Mouse (Mus musculus) heart, embryonic 16.5 days (tissue): ENCODE results near the gene Stpg2. TPM values are rescaled to one million over a fixed set of nuclear protein-coding genes. Genes with fewer than 3 reads are reported as not detected.
"Not testable (repeated sequence)": the region's sequence is repeated elsewhere in the genome, so short reads cannot be mapped to it uniquely, and the experiment has no call there.

Experiments used
- ATAC-seq: fragments of 200-750 bp; cut with Nextera tagmentation; replicated peaks from 2 replicates; pipeline ENCODE4 v1.8.0; 2017; ENCODE audit warnings: moderate number of reproducible peaks; ENCODE audit not compliant: insufficient read depth, low FRiP score; ENCODE audit errors: extremely low read depth
- H3K27ac ChIP-seq: fragments of 300-500 bp; sonication (generic); 2 replicates; pipeline ENCODE4 v1.5.1; 2014; ENCODE audit warnings: mild to moderate bottlenecking, low read length, control low read depth, moderate library complexity
- H3K27me3 ChIP-seq: fragments of 300-500 bp; sonication (generic); 2 replicates; pipeline ENCODE4 v1.6.1; 2014; ENCODE audit warnings: low read length, mixed read lengths; ENCODE audit not compliant: control insufficient read depth, insufficient read depth
- H3K36me3 ChIP-seq: fragments of 300-500 bp; sonication (generic); 2 replicates; pipeline ENCODE4 v1.6.1; 2014; ENCODE audit not compliant: control insufficient read depth, insufficient read depth
- H3K4me1 ChIP-seq: fragments of 300-500 bp; sonication (generic); 2 replicates; pipeline ENCODE4 v1.6.1; 2014; ENCODE audit warnings: low read length, mixed read lengths; ENCODE audit not compliant: control insufficient read depth, insufficient read depth
- H3K4me2 ChIP-seq: fragments of 300-500 bp; sonication (generic); 2 replicates; pipeline ENCODE4 v1.6.1; 2014; ENCODE audit warnings: low read depth, mild to moderate bottlenecking, control low read depth, low read length
- H3K4me3 ChIP-seq: fragments of 300-500 bp; sonication (generic); 2 replicates; pipeline ENCODE4 v1.5.1; 2014; ENCODE audit warnings: mild to moderate bottlenecking, control low read depth, low read length
- H3K9ac ChIP-seq: fragments of 300-500 bp; sonication (generic); 2 replicates; pipeline ENCODE4 v1.6.1; 2014; ENCODE audit warnings: low read length, control low read depth
- H3K9me3 ChIP-seq: fragments of 300-500 bp; sonication (generic); replicated peaks from 2 replicates; pipeline ENCODE4 v1.6.1; 2016; ENCODE audit warnings: low read length; ENCODE audit not compliant: control insufficient read depth
- WGBS: fragments of 180-500 bp; shearing (Covaris S2); extraction: QIAGEN DNeasy Blood & Tissue Kit; methylation state at CpG from one replicate; pipeline ENCODE4 v1.1.7; 2014; 5-methylcytosine and 5-hydroxymethylcytosine counted together
- polyA plus RNA-seq: library from polyadenylated mRNA; unstranded; fragments of >200 nt; fragmentation: Nextera tagmentation; extraction: Ambion mirVana; gene quantifications from 2 replicates; pipeline ENCODE4 v1.2.1, GENCODE M21; 2015

The Stpg2 gene
- polyA plus RNA-seq, 1 experiment from 2014 or later = 0.09 TPM

GRCm38 (mm10) chr3:139663712-139664245, 458.3 kb downstream of the Stpg2 start:
- ATAC-seq = no peak
- Histone ChIP-seq H3K27me3 (no peaks in the 10 kb centered on the region), H3K4me3 (no peak overlapping the region), H3K9ac (no peak overlapping the region), H3K9me3 (no peaks in the 10 kb centered on the region), H3K4me1 (no peaks in the 10 kb centered on the region), H3K36me3 (no peaks in the 10 kb centered on the region), H3K27ac (no peak overlapping the region), H3K4me2 (no peak overlapping the region)
- WGBS = 78% methylated on average over 5 of the region's 5 CpGs

- H3K4me2 ChIP-seq = no peak overlapping the region
- 86% methylated on average over 3 of the region's 3 CpGs for WGBS
- no peaks in the 10 kb centered on the region for H3K27me3 ChIP-seq
- H3K9me3 ChIP-seq = no peaks in the 10 kb centered on the region
- H3K4me3 ChIP-seq = no peak overlapping the region
- no peak for ATAC-seq
- no peaks in the 10 kb centered on the region for H3K4me1 ChIP-seq
- no peak overlapping the region for H3K9ac ChIP-seq
- H3K36me3 ChIP-seq = no peaks in the 10 kb centered on the region
- no peak overlapping the region for H3K27ac ChIP-seq
These were observed 459.6 kb downstream of the Stpg2 start for GRCm38 (mm10) chr3:139665047-139665446.

DNA sequence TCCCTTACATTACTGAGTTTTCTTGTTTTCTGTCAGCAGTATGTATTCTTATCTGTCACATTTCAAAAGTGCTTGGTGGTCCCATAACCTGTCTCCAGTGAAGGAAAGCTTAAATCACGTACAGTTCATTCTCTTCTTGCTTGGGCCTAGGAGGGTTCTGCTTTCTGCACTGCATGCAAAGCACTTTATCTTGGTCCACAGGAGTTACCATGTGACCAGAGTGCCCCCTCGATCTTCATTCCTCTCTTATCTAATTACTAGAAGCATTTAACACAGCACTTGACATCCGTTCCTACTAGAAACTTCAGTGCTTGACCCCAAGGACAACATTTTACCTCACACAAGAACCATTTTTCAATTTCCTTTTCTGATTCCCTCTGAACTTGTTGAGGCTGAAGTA, 470.7 kb downstream of the Stpg2 start:
- no peak; the same call in 1 of the 2 replicates for ATAC-seq
- H3K9ac ChIP-seq = no peak overlapping the region
- H3K27ac ChIP-seq = no peak overlapping the region
- H3K4me1 ChIP-seq = 0 out of 2 replicates have a peak, but pooled peaks cover 5% of the 10 kb centered on the region
- no peaks in the 10 kb centered on the region for H3K36me3 ChIP-seq
- H3K4me3 ChIP-seq = no peak overlapping the region
- H3K4me2 ChIP-seq = no peak overlapping the region
- WGBS = 7% methylated on average over 3 of the region's 3 CpGs
- no peaks in the 10 kb centered on the region for H3K9me3 ChIP-seq
- no peaks in the 10 kb centered on the region for H3K27me3 ChIP-seq

DNA sequence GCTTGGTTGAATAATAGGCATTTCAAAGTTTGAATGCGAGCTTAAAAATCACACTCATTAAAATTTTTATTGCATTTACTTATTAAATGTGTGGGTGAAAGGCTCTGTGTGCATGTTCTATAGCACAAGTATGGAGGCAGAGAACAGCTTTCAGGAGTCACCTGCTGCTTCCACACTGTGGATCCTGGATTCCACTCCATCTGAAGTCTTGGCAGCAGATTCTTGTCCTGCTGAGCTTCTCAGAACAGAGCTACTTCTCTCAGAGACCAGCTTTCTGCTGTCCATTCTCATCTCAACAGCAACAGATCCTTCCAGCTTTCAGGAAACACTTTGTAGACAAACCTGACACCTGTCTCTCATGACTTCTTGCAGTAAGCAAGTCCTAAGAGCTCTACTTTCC, 471.2 kb downstream of the Stpg2 start:
- 86% methylated on average over 1 of the region's 1 CpGs for WGBS
- Histone ChIP-seq H3K9me3 (no peaks in the 10 kb centered on the region), H3K27me3 (no peaks in the 10 kb centered on the region), H3K4me2 (no peak overlapping the region), H3K4me3 (no peak overlapping the region), H3K4me1 (0 out of 2 replicates have a peak, but pooled peaks cover 5% of the 10 kb centered on the region), H3K27ac (no peak overlapping the region), H3K9ac (no peak overlapping the region), H3K36me3 (no peaks in the 10 kb centered on the region)
- no peak for ATAC-seq

DNA sequence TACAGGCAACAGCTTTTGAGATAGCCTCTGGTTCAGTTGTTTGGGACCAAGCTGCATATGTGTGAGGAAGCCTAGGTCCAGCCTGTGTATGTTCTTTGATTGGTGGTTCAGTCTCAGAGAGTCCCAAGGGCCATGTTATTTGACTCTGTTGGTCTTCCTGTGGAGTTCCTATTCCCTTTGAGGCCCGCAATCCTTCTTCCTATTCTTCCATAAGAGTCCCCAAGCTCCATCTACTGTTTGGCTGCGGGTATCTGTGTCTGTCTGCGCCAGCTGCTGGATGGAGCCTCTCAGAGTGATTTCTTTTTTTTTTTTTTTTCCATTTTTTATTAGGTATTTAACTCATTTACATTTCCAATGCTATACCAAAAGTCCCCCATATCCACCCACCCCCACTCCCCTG, 498.7 kb downstream of the Stpg2 start:
- H3K4me2 ChIP-seq, H3K9ac ChIP-seq, H3K27me3 ChIP-seq, ATAC-seq, H3K4me3 ChIP-seq, H3K27ac ChIP-seq, H3K9me3 ChIP-seq, H3K36me3 ChIP-seq, H3K4me1 ChIP-seq: not testable (repeated sequence)
- 92% methylated on average over 3 of the region's 3 CpGs for WGBS

DNA sequence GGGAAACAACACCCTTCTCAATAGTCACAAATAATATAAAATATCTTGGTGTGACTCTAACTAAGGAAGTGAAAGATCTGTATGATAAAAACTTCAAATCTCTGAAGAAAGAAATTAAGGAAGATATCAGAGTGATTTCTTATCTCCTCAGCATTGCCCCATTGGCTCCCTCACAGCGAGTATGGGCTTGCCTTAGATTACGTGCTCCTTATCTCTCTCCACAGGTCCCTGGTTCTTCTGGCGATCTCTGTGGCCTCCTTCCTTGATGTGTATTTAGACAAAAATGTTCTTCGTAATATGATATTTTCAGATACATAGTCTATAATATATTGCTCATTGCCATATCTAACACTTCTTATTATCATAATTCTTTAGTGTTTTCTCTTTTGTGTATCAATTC, 501.9 kb downstream of the Stpg2 start:
- not testable (repeated sequence) for H3K9me3 ChIP-seq, H3K4me2 ChIP-seq, H3K4me3 ChIP-seq, H3K27me3 ChIP-seq, H3K36me3 ChIP-seq, H3K4me1 ChIP-seq, H3K9ac ChIP-seq, ATAC-seq, H3K27ac ChIP-seq
- WGBS = 74% methylated on average over 4 of the region's 4 CpGs

DNA sequence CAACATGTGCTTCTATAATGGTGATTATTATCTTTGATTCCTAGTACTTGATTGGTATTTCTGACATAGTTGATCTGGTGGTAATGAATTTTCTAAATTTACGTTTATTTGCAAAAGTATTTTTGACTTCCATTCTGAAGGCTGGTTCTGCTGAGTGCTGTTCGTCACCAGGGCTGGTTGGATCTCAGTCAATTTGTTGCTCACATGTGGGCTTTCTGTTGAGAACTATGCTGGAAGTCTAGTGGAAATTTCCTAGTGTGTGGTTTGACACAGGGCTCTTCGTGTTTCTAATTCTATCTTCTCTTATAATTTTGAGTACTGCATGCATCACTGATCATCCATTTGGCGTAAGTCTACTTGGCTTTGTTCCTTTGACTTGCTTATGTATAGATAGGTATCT, 504.3 kb downstream of the Stpg2 start:
- no peak for ATAC-seq
- WGBS = 78% methylated on average over 4 of the region's 4 CpGs
- H3K9ac ChIP-seq = no peak overlapping the region
- H3K27ac ChIP-seq = no peak overlapping the region
- H3K4me2 ChIP-seq = no peak overlapping the region
- H3K27me3 ChIP-seq = no peaks in the 10 kb centered on the region
- no peak overlapping the region for H3K4me3 ChIP-seq
- H3K36me3 ChIP-seq = no peaks in the 10 kb centered on the region
- H3K9me3 ChIP-seq = no peaks in the 10 kb centered on the region
- H3K4me1 ChIP-seq = no peaks in the 10 kb centered on the region

- no peak overlapping the region for H3K4me2 ChIP-seq
These were observed 523.3 kb downstream of the Stpg2 start for GRCm38 (mm10) chr3:139728751-139729150.

DNA sequence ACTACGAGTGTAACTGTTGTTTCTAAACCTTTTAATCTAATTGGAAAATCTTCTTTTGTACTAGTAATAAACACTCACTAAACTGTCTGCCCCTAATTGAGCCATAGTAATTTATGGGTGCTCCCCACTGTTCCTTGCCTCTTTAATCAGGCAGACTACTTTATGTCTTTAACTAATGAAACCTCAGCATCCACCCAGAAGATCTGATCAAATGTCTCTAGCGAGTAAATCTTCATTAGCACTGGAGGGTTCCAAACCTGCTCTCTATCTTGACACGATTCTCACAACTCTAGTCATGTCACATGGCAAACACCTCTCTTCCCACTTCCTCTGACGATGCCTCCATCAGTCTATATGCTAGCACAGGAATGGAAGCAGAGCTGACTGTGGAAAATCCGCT, 523.8 kb downstream of the Stpg2 start:
- no peaks in the 10 kb centered on the region for H3K27me3 ChIP-seq
- no peak overlapping the region for H3K27ac ChIP-seq
- 75% methylated on average over 5 of the region's 5 CpGs for WGBS
- no peak overlapping the region for H3K9ac ChIP-seq
- H3K4me2 ChIP-seq = no peak overlapping the region
- ATAC-seq = no peak
- no peaks in the 10 kb centered on the region for H3K4me1 ChIP-seq
- H3K9me3 ChIP-seq = 0 out of 2 replicates have a peak, but pooled peaks cover 6% of the 10 kb centered on the region
- H3K4me3 ChIP-seq = no peak overlapping the region
- no peaks in the 10 kb centered on the region for H3K36me3 ChIP-seq

More at GRCm38 (mm10) chr3:139728751-139729150, 523.3 kb downstream of the Stpg2 start:
- Histone ChIP-seq H3K27ac (no peak overlapping the region), H3K27me3 (no peaks in the 10 kb centered on the region), H3K36me3 (no peaks in the 10 kb centered on the region), H3K9ac (no peak overlapping the region), H3K4me1 (no peaks in the 10 kb centered on the region), H3K9me3 (0 out of 2 replicates have a peak, but pooled peaks cover 7% of the 10 kb centered on the region), H3K4me3 (no peak overlapping the region)
- ATAC-seq = no peak
- WGBS = 89% methylated on average over 7 of the region's 7 CpGs
